Mouse (Mus musculus) heart, adult 8-10 months (tissue): ENCODE results near the gene Azgp1. TPM values are rescaled to one million over a fixed set of nuclear protein-coding genes. Genes with fewer than 3 reads are reported as not detected.
"Not testable (repeated sequence)": the region's sequence is repeated elsewhere in the genome, so short reads cannot be mapped to it uniquely, and the experiment has no call there.

ENCODE experiments used
- DNase-seq: peaks from one replicate; pipeline ENCODE4 v3.0.0; 2022; ENCODE audit warnings: low spot score
- total RNA-seq, 4 experiments: library from RNA; stranded (reverse); gene quantifications; 2 replicates each; pipeline ENCODE4 v1.2.4; 2022

The Azgp1 gene
- not detected for total RNA-seq

- no peak for DNase-seq
Observed at GRCm38 (mm10) chr5:137981300-137981699, at the start of gene Azgp1. Gene Azgp1 (plus strand): TSS chr5:137981520.

- not testable (repeated sequence) for DNase-seq
Observed at GRCm38 (mm10) chr5:137933934-137934333, 47.4 kb upstream of the Azgp1 start.

GRCm38 (mm10) chr5:137936486-137936885, 44.8 kb upstream of the Azgp1 start:
- no peak for DNase-seq

- no peak for DNase-seq
Observed at GRCm38 (mm10) chr5:137937238-137937637, 44.1 kb upstream of the Azgp1 start.

GRCm38 (mm10) chr5:137940948-137941347, 40.4 kb upstream of the Azgp1 start:
- DNase-seq: no peak

- no peak for DNase-seq
Observed at GRCm38 (mm10) chr5:137943133-137943532, 38.2 kb upstream of the Azgp1 start.

GRCm38 (mm10) chr5:137947303-137947702, 34.0 kb upstream of the Azgp1 start:
- DNase-seq: no peak

- no peak for DNase-seq
Observed at GRCm38 (mm10) chr5:137951218-137951617, 30.1 kb upstream of the Azgp1 start.

GRCm38 (mm10) chr5:137956404-137956803, 24.9 kb upstream of the Azgp1 start:
- DNase-seq: no peak

- no peak for DNase-seq
Observed at GRCm38 (mm10) chr5:137962945-137963344, 18.4 kb upstream of the Azgp1 start, which contains the start of gene Gjc3. Gene Gjc3 (minus strand): TSS chr5:137963098.

GRCm38 (mm10) chr5:137966492-137966891, 14.8 kb upstream of the Azgp1 start:
- DNase-seq: no peak

- DNase-seq: no peak
Observed at GRCm38 (mm10) chr5:137973161-137973560, 8.2 kb upstream of the Azgp1 start.

GRCm38 (mm10) chr5:137973738-137974137, 7.6 kb upstream of the Azgp1 start:
- no peak for DNase-seq

- no peak for DNase-seq
Observed at GRCm38 (mm10) chr5:137974724-137975123, 6.6 kb upstream of the Azgp1 start.

GRCm38 (mm10) chr5:137975434-137975833, 5.9 kb upstream of the Azgp1 start:
- DNase-seq: no peak

- DNase-seq: no peak
Observed at GRCm38 (mm10) chr5:137977291-137977690, 4.0 kb upstream of the Azgp1 start.

- DNase-seq: no peak
Observed at GRCm38 (mm10) chr5:137979081-137979480, 2.2 kb upstream of the Azgp1 start.

- no peak for DNase-seq
Observed at GRCm38 (mm10) chr5:137986351-137986750, 5.0 kb downstream of the Azgp1 start.

GRCm38 (mm10) chr5:138009437-138009836, 28.1 kb downstream of the Azgp1 start:
- DNase-seq: no peak

- no peak for DNase-seq
Observed at GRCm38 (mm10) chr5:138012382-138012781, 31.1 kb downstream of the Azgp1 start.

GRCm38 (mm10) chr5:138016530-138016929, 35.2 kb downstream of the Azgp1 start:
- DNase-seq: no peak

GRCm38 (mm10) chr5:138016997-138017396, 35.7 kb downstream of the Azgp1 start:
- DNase-seq: no peak

- DNase-seq: not testable (repeated sequence)
Observed at GRCm38 (mm10) chr5:138019577-138019976, 38.3 kb downstream of the Azgp1 start.

- DNase-seq: not testable (repeated sequence)
Observed at GRCm38 (mm10) chr5:138020961-138021479, 39.7 kb downstream of the Azgp1 start, which contains the start of the genes Smok3a and Smok3b. Gene Smok3a (plus strand): TSS chr5:138021261. Gene Smok3b (plus strand): TSS chr5:138021429.
